Mouse (Mus musculus) naive thymus-derived CD4-positive, alpha-beta T cell, adult 2 months (primary cell): ENCODE measurements around the gene Arpc2.
A peak's percentile ranks its signal among the peaks of the same experiment; 100 is the strongest.

ENCODE experiments used
- DNase-seq: peaks from one replicate; pipeline ENCODE4 v3.0.0-alpha.2; 2011; ENCODE audit warnings: low read depth

Gene Arpc2

DNA sequence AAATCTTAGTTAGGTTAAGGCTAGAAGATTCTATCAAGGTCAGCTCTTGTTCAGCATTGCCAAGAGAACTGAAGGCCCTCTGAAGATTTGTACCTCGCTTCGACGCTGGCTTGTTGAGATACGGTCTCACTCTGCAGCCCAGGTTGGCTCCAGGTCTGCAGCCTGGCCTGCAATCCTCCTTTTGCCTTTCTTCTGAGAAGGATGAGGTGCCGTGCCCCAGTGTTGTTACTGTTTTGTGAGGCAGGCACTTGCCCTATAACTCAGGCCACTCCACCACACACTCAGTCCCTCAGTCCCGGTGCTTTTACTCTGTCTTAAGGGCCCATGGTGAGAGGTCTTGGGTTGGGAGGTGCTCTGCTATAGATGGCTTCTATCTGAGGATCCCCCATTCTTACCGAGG is 66.3 kb downstream of the Arpc2 start:
- no peak for DNase-seq

DNA sequence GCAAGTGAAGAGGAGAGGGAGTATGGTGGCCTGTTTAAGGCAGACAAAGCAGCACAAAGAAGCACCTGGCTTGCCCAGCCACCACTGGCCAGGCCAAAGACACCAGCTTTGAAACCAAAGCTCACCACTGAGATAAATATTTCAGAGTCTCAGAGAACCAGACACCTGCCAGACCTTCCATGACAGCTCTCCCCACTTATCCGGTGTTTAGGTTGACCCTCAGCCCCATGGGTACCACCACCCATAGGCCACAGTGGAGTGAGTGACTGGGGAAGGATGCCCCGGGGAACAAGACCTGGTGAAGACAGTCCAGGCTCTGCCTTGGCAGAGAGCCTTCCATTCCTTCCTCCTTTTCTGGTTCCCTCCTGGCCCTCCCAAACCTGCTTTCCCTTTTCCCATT is 67.0 kb downstream of the Arpc2 start:
- no peak for DNase-seq

DNA sequence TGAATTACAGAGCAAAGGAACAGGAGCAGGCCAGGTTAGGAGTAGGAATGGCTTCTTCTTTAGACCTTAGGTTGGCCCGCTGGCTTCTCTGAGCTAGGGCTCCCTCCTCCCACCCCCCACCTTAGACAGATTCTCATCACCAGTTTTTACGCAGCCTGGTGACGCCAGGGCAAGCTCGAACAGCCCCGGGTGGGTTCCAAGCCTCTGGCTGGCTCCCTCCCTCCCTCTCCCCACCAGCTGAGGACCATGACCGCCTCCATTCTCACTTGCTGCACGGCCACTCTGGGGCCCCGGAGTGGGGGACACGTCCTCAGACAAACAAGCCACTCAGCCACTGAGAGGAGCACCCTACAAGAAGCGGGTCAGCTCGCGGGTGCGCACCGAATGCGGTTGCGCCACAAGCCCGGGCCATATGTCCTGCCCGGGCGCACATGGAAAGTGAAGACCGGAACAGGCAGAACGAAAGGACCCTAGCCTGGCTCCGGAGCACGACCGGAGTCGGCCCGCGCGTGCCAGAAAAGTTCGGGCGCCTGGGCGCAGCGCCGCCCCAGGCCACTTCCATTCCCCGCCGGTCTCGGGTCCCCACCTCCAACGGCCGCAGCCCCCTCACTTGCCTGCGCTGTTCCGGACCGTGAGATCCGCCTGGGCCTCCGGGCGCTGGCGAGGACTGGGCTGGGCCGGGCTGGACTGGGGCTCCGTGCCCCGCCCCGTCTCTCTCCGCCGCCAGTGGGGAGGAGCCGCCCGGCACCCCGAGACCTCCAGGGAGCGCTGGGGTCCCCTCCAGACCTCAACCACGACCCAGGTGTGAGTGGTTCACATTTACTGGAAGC is 67.8 kb downstream of the Arpc2 start:
- no peak for DNase-seq

DNA sequence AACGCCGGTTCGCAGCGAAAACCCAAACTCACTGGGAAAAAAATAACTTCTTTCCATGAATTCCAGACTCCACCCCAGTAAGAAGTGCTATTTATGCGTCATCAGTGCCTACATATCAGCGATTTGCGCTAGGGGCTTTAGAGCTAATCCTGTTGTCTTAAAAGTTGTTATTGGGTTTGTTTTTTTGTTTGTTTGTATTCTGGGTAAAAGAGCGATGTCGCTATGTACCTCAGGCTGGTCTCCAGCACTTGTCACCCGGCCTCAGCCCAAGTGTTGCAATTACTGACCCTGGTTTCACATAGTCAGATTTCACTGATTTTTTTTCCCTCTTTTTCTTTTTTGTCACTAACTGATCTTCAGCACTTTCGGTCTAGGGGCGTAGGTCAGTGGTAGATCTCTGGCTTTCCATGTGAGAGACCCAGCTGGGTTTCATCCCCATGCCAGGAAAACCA is 68.5 kb downstream of the Arpc2 start:
- DNase-seq, result no peak

DNA sequence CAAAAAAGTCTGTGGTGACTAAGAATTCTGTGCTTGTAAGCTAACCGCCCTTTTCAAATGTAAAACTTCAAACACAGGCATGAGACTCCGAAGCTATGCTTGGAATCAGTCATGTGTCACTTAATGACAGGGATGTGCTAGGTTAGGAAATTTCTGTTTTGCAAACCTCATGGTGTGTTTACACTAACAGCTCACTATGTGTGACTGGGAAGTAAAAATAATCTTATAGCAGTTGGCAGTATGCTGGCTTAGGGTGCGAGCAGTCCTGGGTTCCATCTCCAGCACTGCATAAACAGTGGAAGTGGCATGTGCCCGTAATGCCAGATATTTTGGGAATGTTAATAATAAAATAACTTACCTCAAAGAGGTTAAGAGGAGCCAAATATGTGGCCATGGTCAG is 69.1 kb downstream of the Arpc2 start:
- DNase-seq, result no peak

DNA sequence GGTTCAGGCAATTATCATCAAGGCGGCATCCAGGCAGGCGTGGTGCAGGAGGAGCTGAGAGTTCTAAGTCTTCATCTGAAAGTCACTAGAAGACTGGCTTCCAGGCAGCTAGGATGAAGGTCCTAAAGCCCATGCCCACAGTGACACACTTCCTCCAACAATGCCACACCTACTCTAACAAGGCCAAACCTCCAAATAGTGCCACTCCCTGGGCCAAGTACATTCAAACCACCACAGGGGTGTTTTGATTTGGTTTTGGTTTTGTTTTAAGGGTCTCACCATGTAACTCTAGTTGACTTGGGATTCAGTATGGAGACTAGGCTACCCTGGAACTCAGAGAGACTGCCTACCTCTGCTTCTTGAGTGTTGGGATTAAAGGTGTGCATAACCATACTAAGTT is 69.6 kb downstream of the Arpc2 start, which contains the start of gene Tmbim1:
Tmbim1 (minus strand) TSS at position 101 of the 400 bp plus-strand sequence.
- DNase-seq, result no peak

DNA sequence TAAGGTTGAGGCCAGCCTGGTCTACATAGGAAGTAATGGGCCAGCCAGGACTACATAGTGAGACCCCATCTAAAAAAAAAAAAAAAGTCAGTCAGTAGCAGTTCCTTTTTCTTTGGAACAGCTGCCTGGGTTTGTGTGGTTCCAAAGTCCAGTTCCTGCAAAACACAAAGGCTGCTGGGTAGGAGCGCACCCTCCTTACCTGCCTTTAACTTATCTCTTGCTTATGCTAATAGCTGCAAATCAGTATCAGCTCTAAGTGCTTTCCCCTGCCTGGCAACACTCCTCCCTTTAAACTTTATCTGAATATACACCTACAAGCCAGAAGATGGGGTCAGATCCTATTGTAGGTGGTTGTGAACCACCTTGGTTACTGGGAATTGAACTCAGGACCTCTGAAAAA is 71.3 kb downstream of the Arpc2 start:
- no peak for DNase-seq

DNA sequence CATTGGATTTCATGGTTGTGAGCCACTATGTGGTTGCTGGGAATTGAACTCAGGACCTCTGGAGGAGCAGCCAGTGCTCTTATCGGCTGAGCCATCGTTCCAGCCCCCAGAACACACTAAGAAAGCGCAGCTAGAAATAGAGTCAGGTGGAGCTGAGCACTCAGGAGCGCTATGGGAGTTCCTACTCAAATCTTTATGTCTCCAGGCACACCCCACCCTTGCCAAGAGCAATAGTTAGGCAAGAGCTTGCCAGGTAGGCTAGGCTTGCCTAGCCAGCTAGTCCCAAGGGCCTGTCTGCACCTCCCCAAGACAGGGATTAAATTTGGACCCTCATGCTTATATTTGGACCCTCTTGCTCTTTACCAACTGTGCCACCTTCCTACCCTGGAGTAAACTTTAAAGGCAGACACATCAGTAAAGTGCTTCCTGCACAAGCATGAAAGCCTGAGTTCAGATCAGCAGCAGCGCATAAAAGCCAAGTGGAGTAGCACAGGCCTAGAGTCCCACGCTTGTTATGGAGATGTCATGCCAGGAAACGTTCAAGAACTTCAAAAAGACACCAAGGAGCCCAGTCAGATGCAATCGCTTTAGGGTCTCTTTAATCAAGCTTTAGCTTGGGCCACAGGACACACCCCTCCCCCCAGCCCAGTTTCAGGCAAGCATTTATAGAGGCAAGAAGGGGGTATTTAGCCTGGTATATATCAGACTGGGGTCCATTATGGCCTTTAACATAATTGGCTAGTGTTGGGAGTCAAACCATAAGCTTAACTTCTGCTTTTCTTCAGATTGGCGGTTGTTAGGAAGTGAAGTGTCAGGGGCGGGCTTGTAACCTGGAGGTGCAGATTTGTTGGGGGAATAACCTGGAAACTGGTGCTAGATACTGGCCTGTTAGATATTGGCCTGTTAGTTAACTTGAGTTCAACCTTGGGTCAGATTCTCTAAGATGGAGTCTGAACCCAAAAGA is 72.4 kb downstream of the Arpc2 start:
- DNase-seq, result no peak

DNA sequence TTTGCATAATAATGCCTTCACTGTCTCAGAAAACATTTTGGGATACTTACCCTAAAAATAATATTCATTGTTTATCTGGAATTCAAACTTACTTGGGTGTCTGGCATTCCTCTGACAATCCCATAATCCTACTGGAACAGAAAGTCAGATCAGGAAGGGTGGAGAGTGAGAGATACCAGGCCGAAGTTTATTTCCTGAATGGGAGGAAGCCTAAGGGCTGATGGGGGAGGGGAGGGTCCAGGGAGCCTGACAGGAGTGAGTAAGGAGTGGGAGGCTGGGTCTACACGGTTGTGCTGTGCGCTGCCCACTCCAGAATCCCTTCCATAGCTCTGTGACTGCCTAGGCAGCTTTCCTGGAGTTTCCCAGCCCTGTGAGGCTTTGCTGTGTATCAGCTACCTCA is 73.9 kb downstream of the Arpc2 start:
- no peak for DNase-seq

DNA sequence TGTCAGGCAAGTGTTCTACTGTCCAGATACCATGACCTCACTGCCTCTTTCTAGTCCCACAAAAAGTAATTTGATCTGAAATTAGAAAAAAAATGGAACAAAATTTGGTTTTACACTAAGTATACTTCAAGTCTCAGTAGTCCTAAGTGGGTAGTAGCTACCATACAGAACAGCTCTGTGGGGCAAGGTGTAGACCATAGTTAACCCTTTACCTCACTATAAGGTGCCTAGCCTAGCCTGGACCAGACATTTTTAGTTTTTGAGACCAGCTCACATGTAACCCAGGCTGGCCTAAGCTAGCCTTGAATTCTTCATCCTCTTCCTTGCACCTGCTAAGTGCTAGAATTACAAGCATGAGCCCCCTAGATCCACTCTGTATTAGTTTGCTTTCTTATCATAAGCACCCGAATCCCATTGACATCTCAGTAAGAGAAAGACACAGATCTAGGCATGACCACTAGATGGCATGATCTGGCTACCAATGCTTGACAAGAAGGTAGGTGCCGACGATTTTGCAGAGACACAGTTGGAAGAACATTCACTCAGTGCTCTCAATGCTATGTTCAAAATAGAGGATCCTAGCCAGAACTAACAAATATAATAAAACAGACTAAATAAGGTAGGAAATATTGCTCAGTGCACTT is 77.3 kb downstream of the Arpc2 start:
- DNase-seq, result peak; percentile 87

DNA sequence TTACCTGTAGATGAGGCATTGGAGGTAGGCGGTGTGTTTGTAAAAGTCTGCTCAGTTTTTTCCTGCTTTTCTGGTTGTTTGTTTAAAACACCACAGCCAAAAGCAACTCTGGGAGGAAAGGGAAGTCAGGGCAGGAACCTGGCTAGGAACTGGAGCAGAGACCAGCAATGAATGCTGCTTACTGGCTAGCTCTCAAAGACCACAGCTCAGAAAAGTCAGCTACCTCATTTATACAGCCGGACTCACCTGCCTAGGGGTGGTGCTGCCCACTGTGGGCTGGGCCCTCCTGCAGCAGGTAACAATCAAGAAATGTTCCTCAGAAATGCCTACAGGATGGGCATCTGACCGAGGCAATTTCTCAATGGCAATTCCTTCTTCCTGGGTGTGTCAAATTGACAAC is 78.9 kb downstream of the Arpc2 start:
- DNase-seq, result no peak

DNA sequence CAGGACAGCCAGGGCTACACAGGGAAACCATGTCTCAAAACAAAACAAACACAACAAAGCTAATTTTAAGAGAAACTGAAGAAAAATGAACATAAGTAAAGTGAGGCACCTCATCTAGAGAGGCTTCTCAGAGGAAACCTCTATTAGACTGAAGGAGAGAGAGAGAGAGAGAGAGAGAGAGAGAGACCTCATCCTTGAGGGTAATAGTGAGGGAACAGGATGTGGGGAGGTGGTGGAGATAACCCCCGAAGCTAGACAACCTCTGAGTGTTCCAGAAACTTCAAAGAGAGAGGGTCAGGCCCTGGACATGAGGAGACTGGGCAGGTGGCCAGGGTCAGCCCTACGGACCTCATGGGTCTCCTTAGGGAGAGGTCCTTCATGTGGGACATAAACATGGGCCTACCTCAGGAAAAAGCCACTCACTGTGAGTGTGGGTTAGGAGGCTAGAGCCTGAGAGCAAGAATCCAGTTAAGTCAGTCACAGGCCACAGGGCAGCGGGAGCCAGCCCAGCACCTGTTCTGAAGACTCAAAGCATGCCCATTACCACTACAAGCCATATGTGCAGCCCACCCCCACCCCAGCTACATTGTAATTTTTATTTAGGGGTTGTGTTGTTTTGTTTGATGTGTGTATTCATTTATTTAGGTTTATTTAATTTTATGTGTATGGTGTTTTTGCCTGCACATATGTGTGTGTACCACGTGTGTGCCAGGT is 80.4 kb downstream of the Arpc2 start:
- DNase-seq, result no peak
